Mouse (Mus musculus) lung, postnatal 4 days (tissue): Measurements from ENCODE around the gene Fam241a.
A peak's percentile ranks its signal among the peaks of the same experiment; 100 is the strongest.

Source experiments
- DNase-seq, 2 experiments: peaks; one replicate each; pipeline ENCODE4 v3.0.0; 2021

Gene Fam241a

DNA sequence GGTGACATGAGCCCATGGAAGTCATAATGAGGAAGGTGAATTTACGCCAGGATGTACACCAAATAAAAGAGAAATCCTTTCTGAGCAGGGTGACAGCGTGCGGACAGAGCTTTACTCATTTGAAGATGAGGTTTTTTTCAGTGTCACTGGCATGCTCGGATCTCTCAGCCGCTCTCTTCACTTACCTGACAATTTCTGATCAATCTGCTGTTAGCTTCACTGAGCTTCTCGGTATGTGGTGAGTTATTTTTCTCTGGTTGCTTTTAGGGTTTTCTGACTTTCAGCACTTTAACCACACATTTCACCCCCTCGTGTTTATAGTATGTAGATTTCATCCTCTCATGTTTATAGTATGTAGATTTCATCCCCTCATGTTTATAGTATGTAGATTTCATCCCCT is 21.1 kb downstream of the Fam241a start:
- DNase-seq, result no peak

DNA sequence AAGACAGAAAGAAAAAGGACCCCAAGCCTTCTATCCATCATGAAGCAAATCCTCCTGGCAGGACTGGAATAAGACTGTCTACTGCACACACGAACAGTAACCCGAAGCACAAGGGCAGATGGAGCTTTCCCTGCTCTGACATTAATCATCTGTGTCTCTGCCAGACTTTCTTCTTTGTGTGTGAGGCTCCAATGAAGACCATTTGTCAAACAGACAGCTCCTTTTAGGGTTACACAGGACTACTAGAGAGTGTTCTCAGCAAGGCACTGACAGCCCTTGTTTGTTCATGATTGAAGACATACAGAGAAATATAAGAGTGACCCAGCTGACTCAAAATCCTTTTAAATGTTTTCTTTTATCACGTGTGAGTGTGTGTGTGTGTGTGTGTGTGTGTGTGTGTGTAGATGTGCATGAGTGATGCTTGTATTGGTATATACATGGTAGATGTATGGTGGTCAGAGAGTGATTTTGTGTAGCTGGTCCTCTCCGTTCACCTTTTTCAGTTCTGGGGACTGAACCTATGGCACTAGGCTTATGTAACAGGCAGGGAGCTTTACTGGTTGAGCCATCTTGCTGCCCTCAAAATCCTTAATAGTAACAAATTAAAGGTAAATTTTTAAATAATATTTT is 21.8 kb downstream of the Fam241a start:
- no peak for DNase-seq

DNA sequence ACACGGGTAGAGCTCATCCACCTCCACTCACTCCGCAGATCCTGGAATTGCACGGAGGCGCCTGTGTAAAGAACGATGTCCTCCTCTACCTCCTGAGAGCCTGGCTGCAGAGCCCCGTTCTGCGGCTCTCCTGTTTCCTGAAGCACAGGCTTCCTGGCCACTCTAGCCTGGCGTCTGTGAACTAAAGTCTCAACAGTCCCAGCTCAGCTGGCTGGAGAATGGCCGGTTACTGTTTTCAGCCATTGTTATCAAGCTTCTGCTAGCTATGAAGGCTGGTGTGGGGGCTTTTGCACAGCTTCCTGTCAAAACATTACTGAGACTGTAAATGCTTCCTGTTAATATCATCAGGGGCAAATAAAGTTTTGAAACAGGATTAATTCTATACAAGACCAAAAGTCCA is 24.5 kb downstream of the Fam241a start:
- peak; percentile 34 to 58 for DNase-seq

DNA sequence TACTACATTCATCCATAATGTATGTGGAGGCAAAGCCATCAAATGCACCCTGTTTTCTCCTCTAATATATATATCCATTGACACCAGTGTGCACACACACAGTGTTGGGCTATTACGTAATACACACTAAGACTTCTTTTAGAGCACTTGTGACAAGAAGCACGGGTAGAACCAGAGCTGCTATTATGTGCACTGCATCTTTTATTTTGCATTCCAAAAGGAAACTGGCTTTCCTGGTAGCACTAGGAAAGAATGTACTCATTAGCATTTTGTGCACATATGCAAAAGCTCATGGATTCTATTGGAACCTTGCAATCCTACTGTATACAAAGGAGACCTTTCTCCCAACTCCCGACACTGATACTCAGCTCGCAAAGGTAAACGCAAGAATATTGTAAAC is 27.2 kb downstream of the Fam241a start:
- DNase-seq, result no peak

DNA sequence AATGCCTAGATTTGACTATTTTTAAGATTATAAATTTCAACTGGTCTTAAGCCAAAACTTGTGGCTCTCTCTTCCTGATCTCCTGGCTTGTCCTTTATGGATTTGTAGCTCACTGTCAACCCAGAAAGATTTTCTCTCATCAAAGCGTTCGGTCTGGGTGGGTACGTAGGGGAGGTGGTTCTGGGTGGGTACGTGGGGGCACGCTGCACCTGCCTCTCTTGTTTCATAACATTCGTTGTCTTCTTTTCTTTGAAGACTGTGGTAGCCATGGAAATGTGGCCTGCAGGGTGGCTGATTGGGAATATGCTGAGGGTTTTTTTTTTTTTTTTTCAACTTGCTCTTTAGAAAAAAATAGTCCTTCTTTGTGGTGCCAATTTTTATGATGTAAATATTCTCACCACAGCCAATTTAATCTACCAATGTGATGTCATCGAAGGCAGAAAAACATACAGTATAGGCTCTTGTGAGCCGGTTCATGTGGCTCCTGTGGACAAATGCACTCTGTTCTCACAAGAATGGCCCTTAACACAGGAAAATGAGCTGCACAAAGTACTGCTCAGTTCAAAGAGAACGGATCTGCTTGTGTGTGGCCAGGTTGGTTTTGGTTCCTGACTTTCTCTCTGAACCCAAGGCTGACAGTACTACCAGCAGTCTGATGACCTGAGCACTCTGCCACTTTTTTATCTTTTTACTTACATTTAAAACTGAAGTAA is 27.9 kb downstream of the Fam241a start:
- no peak for DNase-seq

DNA sequence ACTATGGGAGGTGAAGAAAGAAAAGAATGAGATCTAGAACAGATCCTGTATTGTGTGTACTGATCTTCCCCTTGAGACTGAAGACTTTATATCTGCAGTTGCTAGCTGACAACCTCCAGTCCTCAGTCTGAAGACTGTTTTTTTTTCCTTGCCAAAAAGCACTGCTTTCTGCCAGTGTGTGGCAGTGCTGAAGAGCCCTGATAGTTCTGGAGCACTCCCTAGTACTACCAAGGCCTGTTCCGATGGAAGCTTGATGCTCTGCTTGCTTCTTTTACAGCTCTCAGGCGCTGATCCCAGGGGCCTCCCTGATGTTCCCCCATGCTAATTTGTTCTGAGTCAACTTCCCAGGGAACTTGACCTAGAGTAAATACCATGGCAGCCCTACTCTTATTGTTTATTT is 31.9 kb downstream of the Fam241a start:
- DNase-seq, result no peak

DNA sequence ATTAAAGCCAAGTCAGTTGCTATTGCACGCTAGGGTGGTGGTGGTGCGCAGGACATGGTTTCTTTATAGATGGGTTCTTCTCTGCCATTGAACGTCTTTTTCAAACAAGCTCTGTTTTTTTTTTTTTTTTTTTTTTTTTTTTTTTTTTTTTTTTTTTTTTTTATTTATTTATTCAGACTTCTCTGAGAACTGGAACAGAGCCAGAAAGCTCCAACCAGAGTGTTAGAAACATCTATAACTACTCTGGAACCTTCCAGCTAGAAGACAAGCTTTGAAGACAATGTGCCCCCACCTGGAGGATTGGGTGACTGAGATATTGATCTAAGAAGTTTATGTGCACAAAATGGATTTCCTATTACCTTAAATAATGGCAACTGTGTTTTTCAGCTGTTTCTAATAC is 32.6 kb downstream of the Fam241a start:
- no peak for DNase-seq

DNA sequence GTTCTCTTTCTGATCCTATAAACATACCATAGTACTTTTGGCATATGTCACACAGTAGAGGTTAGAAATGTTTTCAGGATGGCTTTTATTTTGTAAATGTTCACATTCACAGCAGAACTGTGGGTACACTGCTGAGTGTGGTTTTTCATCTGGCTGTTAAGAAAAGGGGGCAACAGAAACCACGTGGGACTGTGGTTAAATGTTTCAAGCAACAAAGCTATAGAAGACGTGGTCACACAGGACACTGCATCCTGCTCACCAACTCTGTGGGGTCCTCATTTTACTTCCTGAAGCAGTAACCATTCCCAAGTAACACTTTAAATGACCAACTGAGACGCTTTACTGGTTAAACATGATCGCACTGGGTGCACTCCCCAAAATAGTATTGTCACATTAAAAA is 33.6 kb downstream of the Fam241a start:
- no peak for DNase-seq

DNA sequence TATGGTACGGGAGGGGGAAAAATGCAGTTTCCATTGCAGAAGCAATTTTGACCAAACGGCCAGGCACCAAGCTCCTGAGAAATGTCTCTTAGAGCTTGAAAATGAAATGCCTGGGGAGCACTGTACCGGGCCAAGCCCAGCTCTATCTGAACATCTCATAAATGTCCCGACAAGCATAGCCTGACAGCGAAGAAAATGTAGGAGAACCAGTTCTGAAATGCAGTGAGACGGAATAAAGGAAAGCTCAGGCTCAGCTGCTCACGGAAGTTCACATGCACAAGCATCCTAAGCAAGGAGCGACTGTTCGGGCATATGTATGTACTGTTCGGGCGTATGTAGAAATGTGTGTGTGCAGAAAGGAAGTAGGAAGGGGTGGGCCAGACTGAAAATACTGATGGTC is 34.8 kb downstream of the Fam241a start:
- no peak for DNase-seq

DNA sequence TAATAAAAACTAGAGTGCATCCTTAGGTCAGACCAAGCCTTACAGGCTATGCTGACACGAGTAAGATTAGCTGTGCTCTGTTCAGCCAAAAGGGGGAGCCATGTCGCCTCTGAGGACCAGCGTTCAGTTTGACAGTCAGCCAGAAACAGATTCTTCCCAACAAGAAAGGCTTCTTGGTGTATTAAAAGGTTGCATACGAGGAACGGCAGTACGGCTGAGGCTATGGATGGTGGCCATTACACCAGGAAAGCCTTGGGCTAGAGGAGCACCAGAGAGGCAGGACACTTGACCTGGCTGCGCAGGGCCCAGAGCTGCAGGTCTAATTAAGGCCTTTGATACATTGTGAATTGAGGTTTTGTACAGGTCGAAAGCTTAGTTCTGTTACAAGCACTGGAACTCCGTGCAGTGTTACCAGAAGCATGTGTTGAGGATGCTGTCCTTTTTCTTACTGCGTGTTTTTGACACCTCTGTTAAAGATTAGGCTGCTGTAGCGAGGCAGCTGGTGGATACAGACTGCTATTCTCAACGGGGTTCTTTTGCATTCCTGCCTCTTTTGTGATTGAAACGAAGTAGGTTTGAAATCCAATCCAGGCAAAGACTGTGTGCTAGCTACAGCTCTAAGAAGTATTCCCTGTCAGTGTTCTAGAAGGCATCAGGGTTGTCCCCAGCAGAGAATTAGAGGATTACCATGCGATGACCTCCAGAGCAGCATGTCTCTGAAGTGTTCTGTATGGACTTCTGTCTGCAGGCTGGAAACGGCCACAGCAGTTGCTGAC is 42.5 kb downstream of the Fam241a start:
- peak; percentile 64 to 82 for DNase-seq

DNA sequence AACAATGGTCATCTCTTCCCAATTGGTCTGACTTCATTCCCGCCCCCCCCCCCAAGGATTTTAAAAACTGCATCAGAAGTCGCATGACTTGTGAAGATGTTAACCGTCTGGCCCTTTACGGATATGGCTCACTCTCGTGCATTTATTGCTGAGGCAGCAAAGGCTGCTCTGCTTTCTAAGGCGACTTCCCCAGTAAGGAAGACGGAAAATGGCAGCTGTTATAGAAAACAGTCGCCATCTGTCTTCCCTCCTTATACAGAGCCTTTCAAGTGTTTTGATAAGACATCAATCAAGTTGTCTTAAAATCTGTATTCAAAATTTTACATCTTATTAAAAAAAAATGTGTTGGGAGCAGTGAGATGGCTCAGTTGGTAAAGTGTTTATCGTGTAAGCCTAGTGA is 43.4 kb downstream of the Fam241a start:
- DNase-seq, result no peak

DNA sequence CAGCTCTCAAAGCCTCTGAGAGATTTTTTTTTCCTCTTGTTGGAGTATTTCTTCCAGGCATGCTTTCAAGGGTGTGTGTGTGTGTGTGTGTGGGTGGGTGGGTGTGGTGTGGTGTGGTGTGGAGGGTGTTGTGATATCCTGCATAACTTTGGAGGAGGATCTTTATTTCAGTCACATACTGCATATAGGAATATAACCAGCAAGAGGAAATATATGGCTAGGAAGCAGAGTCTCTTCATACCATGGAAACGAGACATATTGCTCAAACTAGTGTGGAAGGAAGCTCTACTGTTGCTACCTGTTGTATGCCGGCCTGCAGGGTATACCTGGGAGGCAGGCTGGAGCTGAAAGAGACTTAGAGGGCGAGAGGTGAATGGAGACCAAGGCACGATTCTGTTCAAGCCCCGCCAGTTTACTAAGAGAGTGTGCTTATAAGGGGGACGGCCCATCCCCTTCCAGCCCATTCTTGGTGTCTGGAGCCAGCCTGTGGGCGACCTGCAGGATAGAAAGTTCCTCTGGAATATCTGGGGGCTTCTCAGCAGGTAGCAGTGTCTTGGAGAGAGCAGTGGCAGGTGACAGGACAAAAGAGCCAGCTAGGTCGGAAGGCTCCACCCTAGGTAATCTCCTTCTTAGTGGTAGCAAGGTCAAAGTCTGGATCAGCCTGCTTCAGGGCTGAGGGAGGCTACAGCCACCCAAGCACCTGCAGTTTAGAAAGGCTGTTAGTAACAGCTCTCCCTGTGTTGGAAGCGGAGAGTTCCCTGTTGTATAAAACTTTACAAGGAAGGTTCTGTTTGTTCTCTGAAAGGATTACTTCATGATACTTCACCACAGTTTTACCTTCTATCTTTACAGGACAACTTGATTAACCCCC is 45.1 kb downstream of the Fam241a start:
- DNase-seq, result no peak

DNA sequence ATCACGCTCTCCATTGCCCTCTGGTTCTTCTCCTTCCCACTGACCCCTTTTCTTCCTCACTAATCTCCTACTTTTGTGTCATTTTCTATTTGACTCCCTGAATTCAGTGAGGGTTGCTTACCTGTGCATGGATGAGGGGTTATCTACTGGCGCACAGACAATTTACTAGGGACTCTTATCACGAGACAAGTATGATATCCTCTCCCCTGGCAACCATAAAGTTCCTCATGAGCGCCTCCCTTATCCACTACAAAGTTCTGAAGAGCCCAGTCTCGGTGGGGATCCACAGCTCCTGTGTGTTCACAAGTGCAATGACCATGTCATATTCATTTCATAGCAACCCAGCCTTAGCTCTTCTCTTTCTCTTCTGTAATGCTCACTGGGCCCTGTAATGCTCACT is 46.2 kb downstream of the Fam241a start:
- no peak for DNase-seq

DNA sequence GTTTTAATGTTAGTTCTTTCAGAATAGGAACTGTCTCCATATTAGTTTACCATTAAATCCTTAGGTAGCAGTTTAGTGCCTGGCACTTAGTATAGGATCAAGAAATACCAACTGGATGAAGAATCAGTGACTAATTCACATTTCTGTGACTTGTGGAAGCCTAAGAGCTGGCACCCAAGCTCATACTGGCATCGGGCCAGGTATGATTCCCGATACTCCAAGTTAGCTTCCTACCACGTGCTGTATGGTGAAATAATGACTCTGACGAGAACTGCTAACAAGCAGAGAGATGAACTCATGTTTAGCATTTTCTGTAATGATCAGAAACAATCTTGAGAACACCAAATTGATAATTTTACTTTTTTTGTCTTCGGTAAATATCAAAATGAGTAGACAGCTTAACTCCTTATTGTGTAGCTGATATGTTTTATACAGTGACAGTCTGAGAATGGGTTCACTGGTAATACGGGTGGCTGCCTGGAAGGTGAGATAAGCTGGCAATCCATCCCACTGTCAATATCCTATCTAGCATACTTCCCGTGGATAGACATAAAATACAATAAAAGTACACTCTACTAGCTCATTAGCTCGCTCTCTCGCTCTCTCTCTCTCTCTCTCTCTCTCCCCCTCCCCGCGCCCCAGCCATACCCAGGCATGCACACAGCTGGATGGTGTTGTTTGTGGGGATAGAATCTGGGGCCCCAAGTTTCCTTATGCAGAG is 47.9 kb downstream of the Fam241a start:
- DNase-seq, result peak in 1 of 2 experiments; percentile 33

DNA sequence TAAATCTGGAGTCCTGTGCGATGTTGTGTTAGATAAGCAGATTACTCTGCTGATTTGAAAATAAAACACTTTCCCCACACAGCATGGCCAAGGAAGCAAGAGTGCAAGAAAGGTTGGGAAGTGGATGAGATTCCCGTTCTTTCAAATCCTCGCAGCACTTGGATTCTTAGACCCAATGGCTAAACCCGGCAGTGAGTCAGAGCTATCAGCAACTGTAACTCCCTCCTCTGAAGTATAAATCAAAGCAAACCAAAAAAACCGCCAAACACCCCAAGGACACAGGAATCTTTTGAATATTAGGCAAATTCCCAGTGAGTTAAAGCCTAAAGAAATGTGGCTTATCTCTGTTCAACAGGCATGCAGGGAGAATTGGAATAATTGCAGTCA is 52.2 kb downstream of the Fam241a start:
- no peak for DNase-seq

DNA sequence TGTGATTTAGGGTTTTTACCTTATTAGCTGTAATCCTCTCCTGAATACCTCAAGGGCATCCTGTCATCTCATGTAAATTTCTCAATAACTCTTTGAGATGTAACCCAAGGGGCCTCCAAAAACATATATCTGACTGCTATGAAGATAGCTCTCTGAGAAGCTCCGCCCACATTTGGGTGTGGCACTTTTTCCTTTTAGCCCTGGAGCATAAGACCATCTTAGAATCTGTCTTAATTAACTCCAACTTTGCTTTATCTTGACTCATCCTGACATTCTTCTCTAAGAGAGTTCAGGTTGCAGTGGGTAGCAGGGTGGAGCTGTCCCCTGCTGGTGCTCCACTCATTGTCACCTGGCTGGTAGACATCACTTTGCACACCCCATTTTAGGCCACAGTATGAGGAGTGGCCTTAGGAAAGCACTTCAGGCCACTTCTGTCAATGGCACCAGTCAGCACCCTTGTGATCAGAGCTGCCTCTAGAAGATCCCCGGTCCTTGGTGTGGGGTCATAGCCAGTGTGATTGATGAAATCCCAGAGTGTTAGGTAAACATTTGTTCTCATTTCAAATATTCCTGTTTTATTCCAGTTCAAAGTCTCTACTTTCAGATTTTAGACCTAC is 52.7 kb downstream of the Fam241a start:
- peak; percentile 33 to 52 for DNase-seq

DNA sequence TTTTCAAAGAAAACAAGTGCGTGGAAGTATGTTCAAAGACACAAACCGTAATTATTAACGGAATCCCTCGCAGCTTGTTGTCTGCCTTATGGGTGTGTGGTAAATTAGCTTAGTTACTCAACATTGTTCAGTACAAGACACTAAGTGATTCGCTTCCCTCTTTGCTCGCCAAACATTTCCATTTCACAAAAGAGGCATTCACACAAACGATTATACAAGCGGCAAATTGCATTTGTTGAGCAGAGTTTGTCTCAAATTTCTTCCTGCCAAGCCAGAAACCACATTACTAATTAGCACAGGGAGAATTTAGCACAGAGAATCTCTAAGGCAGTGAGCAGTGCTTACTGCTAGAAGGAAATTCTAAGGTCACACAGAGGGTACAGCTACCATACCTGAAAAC is 54.2 kb downstream of the Fam241a start:
- no peak for DNase-seq

DNA sequence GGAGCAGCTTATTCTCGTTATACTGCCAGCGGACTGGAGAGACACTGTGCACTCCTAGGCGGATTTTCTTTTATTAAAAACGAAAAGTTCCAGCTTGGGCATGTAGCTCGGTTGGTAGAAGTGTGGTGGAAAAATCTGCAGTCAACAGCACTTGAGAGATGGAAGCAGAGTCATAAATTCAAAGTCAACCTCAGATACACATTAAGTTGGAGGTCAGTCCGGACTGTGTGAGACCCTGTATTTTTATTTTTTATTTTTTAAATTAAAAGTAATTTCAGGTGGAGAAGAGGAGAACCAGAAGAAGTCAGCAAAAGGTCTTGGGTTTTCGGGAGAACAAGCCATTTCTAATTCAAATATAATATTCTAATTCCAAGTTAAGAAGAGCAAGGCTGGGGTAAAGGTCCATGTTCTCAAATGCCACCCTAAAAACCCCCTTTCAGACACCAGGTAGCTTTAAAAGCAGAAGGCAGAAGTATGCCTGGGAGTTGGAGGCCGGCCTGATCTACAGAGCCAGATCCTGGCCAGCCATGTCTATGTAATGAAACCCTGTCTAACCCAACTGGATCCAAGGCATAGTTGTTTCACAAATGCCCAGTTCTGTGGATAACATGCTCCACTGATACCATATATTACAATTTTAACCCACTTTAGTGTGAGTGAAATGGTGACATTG is 58.0 kb downstream of the Fam241a start:
- no peak for DNase-seq

DNA sequence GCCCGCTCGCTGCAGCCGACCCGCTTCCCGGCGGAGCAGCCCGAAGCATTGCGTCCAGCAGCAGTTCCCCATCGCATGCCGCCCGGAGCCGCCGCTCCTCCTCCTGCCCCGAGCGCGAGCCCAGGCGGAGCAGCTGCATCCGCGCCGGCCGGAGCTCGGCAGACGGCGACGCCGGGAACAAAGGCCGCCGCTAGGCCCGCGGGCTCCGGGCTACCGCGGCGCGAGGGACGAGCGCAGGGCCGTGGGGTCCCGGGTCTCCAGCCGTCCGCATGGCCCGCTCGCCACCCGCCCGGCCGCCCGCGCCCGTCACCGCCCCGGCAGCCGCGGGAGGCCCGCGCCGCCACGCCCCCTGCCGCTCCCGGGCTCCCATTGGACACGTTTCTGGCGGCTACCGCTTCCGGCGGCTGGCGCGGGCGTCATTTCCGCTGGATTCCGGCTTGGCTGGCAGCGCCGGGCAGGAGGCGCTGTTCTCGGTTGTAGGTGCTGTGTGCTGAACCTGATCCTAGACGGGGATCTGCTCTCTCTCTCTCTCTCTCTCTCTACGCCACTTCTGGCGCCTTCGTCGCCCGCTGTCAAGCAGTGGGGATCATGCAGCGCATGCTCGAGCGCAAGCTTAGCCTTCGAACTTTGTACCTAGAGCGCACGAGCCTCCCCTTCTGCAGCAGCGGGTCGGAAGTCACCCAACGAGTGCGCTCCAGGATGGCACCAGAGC is 58.8 kb downstream of the Fam241a start, which contains the start of gene Ap1ar:
Gene Ap1ar, minus strand, starts transcription at position 370 of the 712 bp plus-strand sequence.
- peak; percentile 97 to 98 for DNase-seq

DNA sequence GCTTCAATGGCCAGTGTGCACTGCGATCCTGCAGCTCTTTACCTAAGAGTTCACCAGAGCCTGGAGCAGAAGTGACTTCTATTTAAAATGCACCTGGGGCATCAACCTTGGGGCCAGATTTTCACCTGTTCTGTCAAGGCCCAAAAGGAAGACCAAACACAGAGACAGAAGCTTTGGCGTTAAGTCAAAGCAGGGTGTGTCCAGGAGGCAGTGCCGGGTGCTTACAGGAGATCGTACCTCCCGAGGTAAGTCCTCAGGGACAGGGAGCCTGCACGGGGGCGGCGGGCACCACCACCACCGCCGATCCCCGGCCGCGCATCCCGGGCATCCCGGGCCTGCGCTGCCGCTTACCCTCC is 59.3 kb downstream of the Fam241a start:
- no peak for DNase-seq

DNA sequence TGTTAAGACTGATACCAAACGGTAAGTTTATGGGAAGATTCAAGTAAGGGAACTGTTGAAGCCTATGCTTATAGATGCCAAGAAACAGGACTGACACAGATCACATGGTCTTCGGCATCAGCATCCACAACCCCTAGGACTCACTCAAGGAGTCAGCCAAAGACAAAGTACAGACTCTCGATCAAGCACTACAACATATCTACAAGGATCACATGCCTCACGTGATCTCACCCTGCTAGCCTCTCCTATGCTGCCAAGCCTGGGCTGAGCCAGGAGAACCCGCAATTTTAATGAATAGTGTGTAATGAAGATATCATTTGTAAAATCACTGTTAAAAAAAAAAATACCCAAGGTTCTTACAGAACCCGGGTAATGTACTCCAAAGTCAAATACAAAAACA is 60.5 kb downstream of the Fam241a start:
- DNase-seq, result no peak
